Mouse (Mus musculus): ENCODE measurements at regions not wholly inside any gene's neighbourhood (a gene's known extent, or its start where the extent isn't known, plus 50 kb on each side); places are given as distances from the start of the nearest gene placed in this dataset.

- Histone ChIP-seq H3K9me3 (replicated peaks; ENCODE audit: insufficient read depth, low read length) (no peaks in the 10 kb centered on the region), H3K79me2 (ENCODE audit: control insufficient read depth, insufficient read depth, low read length, poor library complexity) (no peaks in the 10 kb centered on the region), H3K27ac (ENCODE audit: control insufficient read depth, low read depth, low read length) (no peak overlapping the region), H3K27me3 (ENCODE audit: control insufficient read depth in 1 of 2, insufficient read depth in 2 of 2, low read length in 2 of 2) (no peaks in the 10 kb centered on the region), H3K4me3 (ENCODE audit: control insufficient read depth in 1 of 2, insufficient read depth in 1 of 2, low read depth in 2 of 2, low read length in 2 of 2) (no peak overlapping the region), H3K4me1 (ENCODE audit: control insufficient read depth in 1 of 2, insufficient read depth in 2 of 2, low read length in 2 of 2) (no peaks in the 10 kb centered on the region), H3K9ac (ENCODE audit: control insufficient read depth, low read depth, low read length, poor library complexity, severe bottlenecking) (no peak overlapping the region), H3K36me3 (ENCODE audit: control insufficient read depth in 1 of 2, insufficient read depth in 2 of 2, low read length in 2 of 2) (no peaks in the 10 kb centered on the region)
- TF ChIP-seq ZKSCAN1 (IDR thresholded peaks at IDR 0.05; ENCODE audit: low read depth, low read length): no peak
- no peak for TF ChIP-seq ZMIZ1 (IDR thresholded peaks at IDR 0.05; ENCODE audit: low read depth, low read length)
- no peak for TF ChIP-seq ZC3H11A (IDR thresholded peaks at IDR 0.05; ENCODE audit: low read depth, low read length)
- no peak for TF ChIP-seq POLR2A (IDR thresholded peaks at IDR 0.05; ENCODE audit: control insufficient read depth in 1 of 2, insufficient read depth in 1 of 2, low read depth in 1 of 2, low read length in 2 of 2, poor library complexity in 1 of 2)
- no peak for TF ChIP-seq MAX (IDR thresholded peaks at IDR 0.05; ENCODE audit: low read length)
- TF ChIP-seq USF2 (IDR thresholded peaks at IDR 0.05; ENCODE audit: borderline replicate concordance in 1 of 2, insufficient read depth in 1 of 2, low read depth in 1 of 2, low read length in 2 of 2): no peak
- no peak for TF ChIP-seq GATA1 (IDR thresholded peaks at IDR 0.05; ENCODE audit: low read depth, low read length)
- DNase-seq (ENCODE audit: low read depth, low spot score): no peak
Observed at GRCm38 (mm10) chr9:69669611-69670550, 90.9 kb downstream of the Foxb1 start.

GRCm38 (mm10) chr9:69668475-69669090 lies 92.2 kb downstream of the Foxb1 start:
- DNase-seq (ENCODE audit: low read depth, low spot score): no peak
- no peak overlapping the region for H3K27ac ChIP-seq (ENCODE audit: control insufficient read depth, low read depth, low read length)
- no peak overlapping the region for H3K9ac ChIP-seq (ENCODE audit: control insufficient read depth, low read depth, low read length, poor library complexity, severe bottlenecking)
- H3K4me3 ChIP-seq (ENCODE audit: control insufficient read depth in 1 of 2, insufficient read depth in 1 of 2, low read depth in 2 of 2, low read length in 2 of 2): no peak overlapping the region
- H3K9me3 ChIP-seq (replicated peaks; ENCODE audit: insufficient read depth, low read length): no peaks in the 10 kb centered on the region
- TF ChIP-seq CHD1 (IDR thresholded peaks at IDR 0.05; ENCODE audit: low read depth, low read length) (no peak), ETS1 (IDR thresholded peaks at IDR 0.05; ENCODE audit: low read depth, low read length) (no peak), TAL1 (IDR thresholded peaks at IDR 0.05; ENCODE audit: low read length) (no peak), MYB (IDR thresholded peaks at IDR 0.05; ENCODE audit: low read depth, low read length) (no peak), POLR2AphosphoS2 (IDR thresholded peaks at IDR 0.05; ENCODE audit: low read length) (no peak), ZNF384 (IDR thresholded peaks at IDR 0.05; ENCODE audit: low read depth, low read length) (no peak), ELF1 (IDR thresholded peaks at IDR 0.05; ENCODE audit: low read depth, low read length) (no peak)
- no peaks in the 10 kb centered on the region for H3K36me3 ChIP-seq (ENCODE audit: control insufficient read depth in 1 of 2, insufficient read depth in 2 of 2, low read length in 2 of 2)
- no peaks in the 10 kb centered on the region for H3K4me1 ChIP-seq (ENCODE audit: control insufficient read depth in 1 of 2, insufficient read depth in 2 of 2, low read length in 2 of 2)
- H3K79me2 ChIP-seq (ENCODE audit: control insufficient read depth, insufficient read depth, low read length, poor library complexity): no peaks in the 10 kb centered on the region
- H3K27me3 ChIP-seq (ENCODE audit: control insufficient read depth in 1 of 2, insufficient read depth in 2 of 2, low read length in 2 of 2): no peaks in the 10 kb centered on the region

All from MEL (cell line).